Mouse (Mus musculus) liver, adult 2 months (tissue): ENCODE results near the gene Hdx. TPM values are rescaled to one million over a fixed set of nuclear protein-coding genes. Genes with fewer than 3 reads are reported as not detected.

Experiments
- DNase-seq: peaks from one replicate; pipeline ENCODE4 v3.0.0-alpha.2; 2011; ENCODE audit warnings: low read depth, low spot score; ENCODE audit errors: extremely low read depth
- H3K27ac ChIP-seq: fragments of 200-500 bp; replicated peaks from 2 replicates; pipeline ENCODE4 v1.5.1; 2012; ENCODE audit warnings: low read depth, mild to moderate bottlenecking, control low read depth, inconsistent platforms, low read length; ENCODE audit not compliant: insufficient read depth
- H3K27me3 ChIP-seq: fragments of 200-500 bp; 2 replicates; pipeline ENCODE4 v1.6.1; 2012; ENCODE audit warnings: mild to moderate bottlenecking, moderate library complexity, low read length, inconsistent platforms; ENCODE audit not compliant: control insufficient read depth, insufficient read depth
- H3K36me3 ChIP-seq: fragments of 200-500 bp; 2 replicates; pipeline ENCODE4 v1.6.1; 2012; ENCODE audit warnings: low read length, inconsistent platforms; ENCODE audit not compliant: control insufficient read depth, insufficient read depth
- H3K4me1 ChIP-seq: fragments of 200-500 bp; 2 replicates; pipeline ENCODE4 v1.6.1; 2011; ENCODE audit warnings: low read length; ENCODE audit not compliant: control insufficient read depth, insufficient read depth
- H3K4me3 ChIP-seq: fragments of 200-500 bp; 2 replicates; pipeline ENCODE4 v1.5.1; 2011; ENCODE audit warnings: low read depth, mild to moderate bottlenecking, control low read depth, low read length, moderate library complexity; ENCODE audit not compliant: insufficient read depth
- H3K79me2 ChIP-seq: fragments of 200-500 bp; 2 replicates; pipeline ENCODE4 v1.6.1; 2012; ENCODE audit warnings: inconsistent platforms, mild to moderate bottlenecking, low read length, moderate library complexity; ENCODE audit not compliant: control insufficient read depth, insufficient read depth
- H3K9ac ChIP-seq: fragments of 200-500 bp; 2 replicates; pipeline ENCODE4 v1.6.1; 2012; ENCODE audit warnings: low read depth, mild to moderate bottlenecking, control low read depth, inconsistent platforms, low read length
- CTCF ChIP-seq: fragments of 200-500 bp; IDR thresholded peaks from 2 replicates; pipeline ENCODE4 v1.5.1; 2011; ENCODE audit warnings: low read depth, low read length, control low read depth
- POLR2A ChIP-seq: fragments of 200-500 bp; IDR thresholded peaks from 2 replicates; pipeline ENCODE4 v1.6.1; 2011; ENCODE audit warnings: low read length, control low read depth; ENCODE audit not compliant: insufficient read depth; ENCODE audit errors: extremely low read depth
- WGBS: fragments of 180-500 bp; shearing (Covaris S2); methylation state at CpG from one replicate; pipeline ENCODE4 v1.1.7; 2018; 5-methylcytosine and 5-hydroxymethylcytosine counted together
- polyA plus RNA-seq: library from polyadenylated mRNA; depleted of rRNA; stranded (reverse); fragments of >200 nt; gene quantifications from 2 replicates; pipeline ENCODE4 v1.2.3, GENCODE M21; 2012; rRNA removed
- total RNA-seq: library from RNA; depleted of rRNA; stranded (reverse); fragments of >200 nt; gene quantifications from 2 replicates; pipeline ENCODE4 v1.2.3, GENCODE M21; 2014; rRNA removed

The Hdx gene
- 0.09 and 0.20 TPM in 2 replicates for total RNA-seq
- 0.01 TPM in 2 replicates for polyA plus RNA-seq

DNA sequence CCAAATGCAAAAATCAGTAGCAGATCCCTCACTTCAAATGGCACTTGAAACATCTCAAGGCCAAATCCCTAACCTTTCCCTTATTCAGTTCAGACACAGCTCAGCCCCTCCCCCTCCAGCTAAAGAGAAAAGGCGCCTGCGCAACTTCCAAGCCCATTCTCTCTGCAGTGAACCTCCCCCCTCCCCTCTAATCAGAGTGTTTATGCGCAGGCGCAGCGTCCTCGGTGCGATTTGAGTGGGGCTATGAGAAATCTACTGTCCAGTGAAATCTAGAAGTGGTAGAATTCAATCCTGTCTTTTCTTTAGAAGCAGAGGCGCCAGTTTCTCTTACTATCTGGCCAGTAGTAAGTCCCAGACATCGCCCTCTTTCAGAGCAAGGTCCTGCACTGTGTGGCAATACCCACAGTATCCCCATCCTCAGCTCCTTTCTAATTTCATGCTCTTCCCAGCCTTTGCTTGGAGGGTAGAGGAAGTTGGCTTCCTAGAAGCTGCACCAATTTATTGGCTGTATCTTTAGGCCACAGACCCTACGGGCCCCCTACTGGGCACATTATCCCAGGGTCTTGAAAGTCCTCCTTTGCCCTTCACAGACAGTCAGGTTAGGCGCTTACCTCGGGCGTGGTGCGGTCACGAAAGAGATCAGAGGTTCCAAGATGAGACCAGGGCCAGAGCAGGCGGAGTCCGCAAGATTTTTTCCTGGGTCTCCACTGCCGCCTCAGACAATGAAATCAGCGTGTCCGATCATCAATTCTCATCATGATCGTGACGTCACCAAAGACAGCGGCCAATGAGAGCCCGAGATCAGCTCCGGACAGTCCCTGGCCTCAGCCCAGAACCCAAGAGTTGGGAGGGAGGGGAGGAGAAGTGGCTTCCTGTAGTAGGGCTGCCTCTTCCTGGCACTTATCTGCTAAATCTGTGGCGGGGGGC is at the start of gene Hdx:
TSS of gene Hdx (minus strand) at position 724 of the 927 bp plus-strand sequence.
- WGBS, result 4% methylated on average over 26 of the region's 26 CpGs
- no peak within 1 kb of the TSS for H3K27ac ChIP-seq
- H3K9ac ChIP-seq, result no peak within 1 kb of the TSS
- no peaks in the 10 kb centered on the region for H3K36me3 ChIP-seq
- no peak for DNase-seq
- no peaks in the 10 kb centered on the region for H3K4me1 ChIP-seq
- TF ChIP-seq CTCF (no peak), POLR2A (no peak)
- no peaks in the 10 kb centered on the region for H3K27me3 ChIP-seq
- no peaks in the 10 kb centered on the region for H3K79me2 ChIP-seq
- H3K4me3 ChIP-seq, result peak within 1 kb of the TSS; percentile 24; the same call in 1 of the 2 replicates

- WGBS, result 70% methylated on average over 3 of the region's 3 CpGs
- H3K4me1 ChIP-seq, result no peaks in the 10 kb centered on the region
- H3K79me2 ChIP-seq, result no peaks in the 10 kb centered on the region
- H3K27ac ChIP-seq, result no peak overlapping the region
- H3K27me3 ChIP-seq, result no peaks in the 10 kb centered on the region
- no peak overlapping the region for H3K4me3 ChIP-seq
- H3K9ac ChIP-seq, result no peak overlapping the region
- no peaks in the 10 kb centered on the region for H3K36me3 ChIP-seq
- no peak for TF ChIP-seq CTCF
- no peak for TF ChIP-seq POLR2A
- DNase-seq, result no peak
Observed at GRCm38 (mm10) chrX:111685665-111686064, 11.2 kb downstream of the Hdx start.

DNA sequence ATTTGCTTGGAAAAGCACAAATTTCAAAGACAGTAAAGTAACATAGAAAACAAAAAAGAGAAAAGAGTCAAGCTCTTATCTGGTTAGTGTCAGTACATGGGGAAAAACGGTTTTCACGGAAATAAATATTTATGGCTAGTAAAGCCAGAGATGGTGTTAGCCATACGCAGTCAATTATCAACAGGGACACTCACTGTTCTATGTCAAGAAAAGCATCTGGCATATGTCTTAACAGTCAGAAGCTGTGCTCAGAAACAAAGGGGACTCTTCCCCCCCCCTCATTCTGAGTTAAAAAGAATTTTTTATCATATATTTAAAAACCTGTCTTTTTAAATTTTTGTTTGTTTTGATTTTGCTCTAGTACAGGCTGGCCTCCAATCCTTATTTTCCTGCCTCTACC is 25.2 kb downstream of the Hdx start:
- Histone ChIP-seq H3K36me3 (no peaks in the 10 kb centered on the region), H3K27ac (no peak overlapping the region), H3K79me2 (no peaks in the 10 kb centered on the region), H3K4me3 (no peak overlapping the region), H3K27me3 (no peaks in the 10 kb centered on the region), H3K4me1 (no peaks in the 10 kb centered on the region), H3K9ac (no peak overlapping the region)
- TF ChIP-seq CTCF (no peak), POLR2A (no peak)
- 77% methylated on average over 3 of the region's 3 CpGs for WGBS
- peak; percentile 8 for DNase-seq

DNA sequence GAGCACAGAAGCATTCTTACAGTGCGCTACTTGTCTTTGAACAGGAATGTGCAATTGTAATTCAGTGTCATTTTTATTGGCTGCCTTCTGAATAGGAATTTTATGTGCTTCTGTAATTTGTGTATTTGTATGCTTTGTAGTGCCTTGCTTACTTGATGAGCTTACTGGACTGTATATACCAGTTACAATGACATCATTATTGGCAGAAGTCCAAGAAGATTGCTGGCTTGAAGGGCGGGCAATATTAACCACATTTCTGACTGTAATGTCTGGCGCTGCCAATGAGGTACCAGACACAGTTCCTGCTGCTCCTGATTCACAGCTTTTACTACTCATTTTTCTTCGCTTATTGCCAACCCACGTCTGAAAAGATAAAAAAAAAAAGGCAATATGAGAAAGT is 36.5 kb downstream of the Hdx start:
- 71% methylated on average over 5 of the region's 5 CpGs for WGBS
- no peaks in the 10 kb centered on the region for H3K79me2 ChIP-seq
- H3K4me1 ChIP-seq, result no peaks in the 10 kb centered on the region
- TF ChIP-seq POLR2A, result no peak
- no peak overlapping the region for H3K4me3 ChIP-seq
- DNase-seq, result no peak
- no peak overlapping the region for H3K9ac ChIP-seq
- H3K36me3 ChIP-seq, result no peaks in the 10 kb centered on the region
- no peaks in the 10 kb centered on the region for H3K27me3 ChIP-seq
- H3K27ac ChIP-seq, result no peak overlapping the region

- no peak overlapping the region for H3K27ac ChIP-seq
- H3K79me2 ChIP-seq, result no peaks in the 10 kb centered on the region
- no peaks in the 10 kb centered on the region for H3K27me3 ChIP-seq
- DNase-seq, result peak; percentile 1
- no peak overlapping the region for H3K4me3 ChIP-seq
- no peaks in the 10 kb centered on the region for H3K4me1 ChIP-seq
- H3K9ac ChIP-seq, result no peak overlapping the region
- H3K36me3 ChIP-seq, result no peaks in the 10 kb centered on the region
- 84% methylated on average over 4 of the region's 4 CpGs for WGBS
- TF ChIP-seq POLR2A (no peak), CTCF (no peak)
Observed at GRCm38 (mm10) chrX:111658671-111659070, 38.2 kb downstream of the Hdx start.

DNA sequence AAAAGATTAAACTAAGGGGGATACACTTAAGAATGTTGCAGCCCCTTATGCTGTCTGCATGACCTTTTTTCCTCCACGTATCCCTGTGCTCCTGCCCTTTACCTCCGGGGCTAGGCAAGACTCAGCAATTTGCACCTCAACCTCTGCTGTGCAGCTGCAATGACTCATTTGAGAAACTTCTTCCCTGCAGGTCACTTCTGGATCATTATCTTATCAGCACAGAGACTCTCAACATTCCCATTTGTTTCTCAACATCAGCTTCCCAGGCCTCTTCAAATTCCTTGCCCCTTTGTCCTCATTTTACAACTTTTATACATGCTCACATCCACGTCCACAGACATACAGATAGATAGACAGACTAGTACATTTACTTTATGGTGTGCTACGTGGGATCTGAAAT is 51.9 kb downstream of the Hdx start:
- H3K27ac ChIP-seq, result no peak overlapping the region
- H3K79me2 ChIP-seq, result no peaks in the 10 kb centered on the region
- no peak for DNase-seq
- no peaks in the 10 kb centered on the region for H3K36me3 ChIP-seq
- no peaks in the 10 kb centered on the region for H3K27me3 ChIP-seq
- TF ChIP-seq CTCF (no peak), POLR2A (no peak)
- no peaks in the 10 kb centered on the region; the same call in 1 of the 2 replicates for H3K4me1 ChIP-seq
- no peak overlapping the region for H3K4me3 ChIP-seq
- 86% methylated on average over 4 of the region's 4 CpGs for WGBS
- H3K9ac ChIP-seq, result no peak overlapping the region
